Mouse (Mus musculus) stomach, postnatal 0 days (tissue): ENCODE measurements around the gene Camkk2.

ENCODE experiments used
- CTCF ChIP-seq: IDR thresholded peaks from 2 replicates; pipeline ENCODE4 v1.5.1; 2016; ENCODE audit warnings: antibody characterized with exemption, low read depth, mild to moderate bottlenecking, moderate library complexity
- EP300 ChIP-seq: optimal IDR thresholded peaks from 2 replicates; pipeline ENCODE3; 2016; ENCODE audit warnings: antibody characterized with exemption

DNA sequence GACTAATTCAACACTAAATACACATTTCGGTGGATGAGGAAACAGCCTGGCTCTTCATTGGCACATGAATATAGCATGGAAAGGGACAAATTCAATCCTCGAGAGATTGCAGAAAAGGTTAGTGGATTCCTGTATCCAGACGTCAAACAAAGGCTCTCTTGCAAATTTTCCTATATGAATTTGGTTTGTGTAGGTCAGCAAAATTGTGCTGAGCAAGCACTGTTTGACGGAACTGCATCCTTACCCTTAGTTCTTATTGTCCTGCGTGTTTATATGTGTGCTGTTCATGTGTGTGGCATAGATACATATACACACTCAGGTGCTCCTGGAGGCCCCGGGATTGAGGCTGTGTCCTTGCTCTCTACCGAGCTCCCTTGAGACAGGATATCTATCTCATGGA lies 90.1 kb downstream of the Camkk2 start:
- TF ChIP-seq CTCF: no peak
- TF ChIP-seq EP300: no peak
